Mouse (Mus musculus) midbrain, embryonic 16.5 days (tissue): ENCODE measurements around the gene Ankrd39. TPM values are rescaled to one million over a fixed set of nuclear protein-coding genes. Genes with fewer than 3 reads are reported as not detected.

Experiments used
- ATAC-seq: fragments of 200-750 bp; cut with Nextera tagmentation; 2 replicates; pipeline ENCODE4 v1.8.0; 2017; ENCODE audit warnings: moderate TSS enrichment
- H3K27ac ChIP-seq: fragments of 300-500 bp; sonication (generic); 2 replicates; pipeline ENCODE4 v1.5.1; 2014; ENCODE audit warnings: mild to moderate bottlenecking, low read length, mixed read lengths
- H3K27me3 ChIP-seq: fragments of 300-500 bp; sonication (generic); 2 replicates; pipeline ENCODE4 v1.6.1; 2014; ENCODE audit warnings: low read depth, low read length, mixed read lengths; ENCODE audit not compliant: control insufficient read depth, insufficient read depth
- H3K36me3 ChIP-seq: fragments of 300-500 bp; sonication (generic); 2 replicates; pipeline ENCODE4 v1.6.1; 2014; ENCODE audit warnings: mild to moderate bottlenecking, low read length, moderate library complexity, mixed read lengths; ENCODE audit not compliant: control insufficient read depth, insufficient read depth
- H3K4me1 ChIP-seq: fragments of 300-500 bp; sonication (generic); 2 replicates; pipeline ENCODE4 v1.6.1; 2014; ENCODE audit warnings: mild to moderate bottlenecking, low read length, mixed read lengths; ENCODE audit not compliant: control insufficient read depth, insufficient read depth
- H3K4me2 ChIP-seq: fragments of 300-500 bp; sonication (generic); 2 replicates; pipeline ENCODE4 v1.6.1; 2014; ENCODE audit warnings: mild to moderate bottlenecking, low read length, mixed read lengths
- H3K4me3 ChIP-seq: fragments of 300-500 bp; sonication (generic); 2 replicates; pipeline ENCODE4 v1.5.1; 2014; ENCODE audit warnings: low read depth, mild to moderate bottlenecking, low read length, moderate library complexity, mixed read lengths
- H3K9ac ChIP-seq: fragments of 300-500 bp; sonication (generic); 2 replicates; pipeline ENCODE4 v1.6.1; 2014; ENCODE audit warnings: low read depth, low read length, mixed read lengths
- H3K9me3 ChIP-seq: fragments of 300-500 bp; sonication (generic); replicated peaks from 2 replicates; pipeline ENCODE4 v1.6.1; 2014; ENCODE audit warnings: mild to moderate bottlenecking, low read length, mixed read lengths; ENCODE audit not compliant: control insufficient read depth, poor library complexity, severe bottlenecking
- WGBS: fragments of 180-500 bp; shearing (Covaris S2); extraction: QIAGEN DNeasy Blood & Tissue Kit; methylation state at CpG from one replicate; pipeline ENCODE4 v1.1.7; 2014; 5-methylcytosine and 5-hydroxymethylcytosine counted together
- polyA plus RNA-seq: library from polyadenylated mRNA; unstranded; fragments of >200 nt; fragmentation: Nextera tagmentation; extraction: Ambion mirVana; gene quantifications from 2 replicates; pipeline ENCODE4 v1.2.1, GENCODE M21; 2015

Gene Ankrd39
- polyA plus RNA-seq, 1 experiment from 2014 or later: 32.8 TPM

DNA sequence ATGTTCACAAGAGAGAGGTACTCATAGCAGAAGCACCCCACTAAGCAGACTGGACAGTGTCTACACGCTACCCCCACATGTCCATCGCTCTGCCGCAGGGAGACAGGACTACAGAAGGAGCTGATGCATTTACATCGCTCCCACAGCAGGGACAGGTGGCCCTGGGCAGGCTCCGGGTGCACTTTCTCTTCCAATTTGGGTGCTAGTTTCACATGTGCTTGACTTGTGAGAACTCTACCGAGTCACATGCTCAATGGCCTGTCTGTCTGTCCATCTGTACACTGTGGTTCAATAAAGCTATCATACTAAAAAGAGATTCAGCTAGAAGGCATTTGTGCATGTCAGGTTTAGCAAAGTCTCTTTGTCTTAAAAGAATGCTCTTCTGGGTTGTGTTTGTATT is 40.6 kb upstream of the Ankrd39 start:
- H3K36me3 ChIP-seq: no peaks in the 10 kb centered on the region
- no peak for ATAC-seq
- H3K4me2 ChIP-seq: no peak overlapping the region
- peaks cover 2% of the 10 kb centered on the region; the same call in 1 of the 2 replicates for H3K4me1 ChIP-seq
- 88% methylated on average over 6 of the region's 6 CpGs for WGBS
- peaks cover under 1% of the 10 kb centered on the region; the same call in 1 of the 2 replicates for H3K27me3 ChIP-seq
- no peak overlapping the region for H3K27ac ChIP-seq
- H3K9me3 ChIP-seq: no peaks in the 10 kb centered on the region
- H3K4me3 ChIP-seq: no peak overlapping the region
- H3K9ac ChIP-seq: no peak overlapping the region

DNA sequence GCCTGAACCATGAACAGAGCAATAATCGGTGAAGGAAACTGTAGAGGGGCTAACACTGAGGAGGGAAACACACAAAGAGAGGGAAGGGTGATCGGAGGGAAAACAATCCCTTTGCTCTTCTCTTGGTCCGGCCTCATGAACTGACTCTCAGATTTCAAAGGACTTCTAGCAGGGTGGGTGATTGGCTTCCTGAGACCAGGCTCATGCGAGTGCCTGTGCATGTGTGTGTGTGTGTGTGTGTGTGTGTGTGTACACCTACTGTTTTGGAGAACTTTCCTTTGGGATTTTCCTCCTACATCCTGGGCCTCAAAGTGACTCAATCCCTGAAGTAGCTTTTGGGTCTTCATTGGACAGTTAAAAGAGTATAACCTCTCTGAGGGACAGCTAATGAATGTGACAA is 39.0 kb upstream of the Ankrd39 start:
- Histone ChIP-seq H3K4me3 (no peak overlapping the region), H3K9ac (no peak overlapping the region), H3K4me2 (no peak overlapping the region), H3K9me3 (no peaks in the 10 kb centered on the region), H3K4me1 (peaks cover 2% of the 10 kb centered on the region; the same call in 1 of the 2 replicates), H3K27ac (no peak overlapping the region), H3K36me3 (no peaks in the 10 kb centered on the region), H3K27me3 (peaks cover 3% of the 10 kb centered on the region; the same call in 1 of the 2 replicates)
- ATAC-seq: no peak
- WGBS: 42% methylated on average over 4 of the region's 4 CpGs

DNA sequence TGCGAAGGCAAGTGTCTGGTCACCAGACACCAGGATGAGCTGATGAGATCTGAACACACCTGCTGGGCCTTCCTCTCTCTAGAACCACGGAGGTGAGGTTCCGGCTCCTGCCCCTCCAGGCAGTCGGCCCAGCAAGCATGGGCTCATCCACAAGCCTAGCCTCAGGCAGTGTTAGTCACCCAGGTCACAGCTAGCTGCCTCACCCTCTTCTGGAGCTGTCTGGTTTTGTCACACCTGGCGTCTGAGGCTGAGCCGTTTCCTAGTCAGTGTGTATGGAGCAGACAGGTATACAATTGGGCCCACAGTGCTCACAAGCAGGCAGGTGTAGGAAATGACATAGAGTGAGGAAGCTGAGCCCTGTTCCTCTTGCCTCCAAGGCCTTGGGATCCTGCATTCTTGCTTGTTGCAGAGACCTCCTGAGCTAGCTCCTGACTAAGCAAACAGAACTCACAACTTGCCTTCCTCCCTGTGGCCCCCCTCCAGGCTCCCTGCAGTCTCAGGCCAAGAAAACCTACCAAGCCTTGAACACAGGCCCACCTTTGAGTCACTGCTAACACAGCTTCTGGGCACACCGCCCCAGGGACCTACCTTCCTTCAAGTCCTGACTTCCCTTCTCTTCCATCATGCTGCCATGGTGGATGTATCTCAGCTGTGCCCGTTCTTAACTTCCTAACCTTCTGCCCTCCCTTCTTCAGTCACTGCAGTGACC is 36.3 kb upstream of the Ankrd39 start:
- no peaks in the 10 kb centered on the region for H3K9me3 ChIP-seq
- no peak for ATAC-seq
- peaks cover 14% of the 10 kb centered on the region for H3K4me1 ChIP-seq
- H3K27me3 ChIP-seq: peaks cover 3% of the 10 kb centered on the region; the same call in 1 of the 2 replicates
- H3K4me2 ChIP-seq: no peak overlapping the region
- H3K4me3 ChIP-seq: no peak overlapping the region
- 86% methylated on average over 8 of the region's 8 CpGs for WGBS
- no peak overlapping the region for H3K27ac ChIP-seq
- no peaks in the 10 kb centered on the region for H3K36me3 ChIP-seq
- no peak overlapping the region for H3K9ac ChIP-seq

DNA sequence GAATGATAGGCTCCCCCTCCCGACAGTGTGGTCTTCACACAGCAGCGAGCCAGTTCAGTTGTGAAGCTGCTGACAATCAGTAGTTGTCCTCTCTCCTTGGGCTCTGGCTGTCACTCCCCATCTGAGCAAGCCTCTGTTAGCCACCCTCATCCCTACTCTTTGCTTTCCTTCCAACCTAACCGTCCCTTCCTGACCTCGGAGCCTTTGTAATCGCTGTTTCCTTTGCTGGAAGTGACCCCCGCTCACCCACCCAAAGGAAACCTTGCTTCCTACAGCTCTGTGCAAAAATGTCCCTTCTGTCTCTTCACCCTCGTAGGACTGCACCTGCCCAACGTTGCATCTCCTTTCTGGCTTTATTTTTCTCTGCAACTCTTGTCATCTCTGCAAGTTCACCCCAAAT is 35.0 kb upstream of the Ankrd39 start:
- Histone ChIP-seq H3K27ac (no peak overlapping the region), H3K4me3 (no peak overlapping the region), H3K27me3 (peaks cover 3% of the 10 kb centered on the region; the same call in 1 of the 2 replicates), H3K9me3 (no peaks in the 10 kb centered on the region), H3K9ac (no peak overlapping the region), H3K4me1 (peaks cover 14% of the 10 kb centered on the region), H3K4me2 (no peak overlapping the region), H3K36me3 (no peaks in the 10 kb centered on the region)
- 81% methylated on average over 8 of the region's 8 CpGs for WGBS
- ATAC-seq: no peak

DNA sequence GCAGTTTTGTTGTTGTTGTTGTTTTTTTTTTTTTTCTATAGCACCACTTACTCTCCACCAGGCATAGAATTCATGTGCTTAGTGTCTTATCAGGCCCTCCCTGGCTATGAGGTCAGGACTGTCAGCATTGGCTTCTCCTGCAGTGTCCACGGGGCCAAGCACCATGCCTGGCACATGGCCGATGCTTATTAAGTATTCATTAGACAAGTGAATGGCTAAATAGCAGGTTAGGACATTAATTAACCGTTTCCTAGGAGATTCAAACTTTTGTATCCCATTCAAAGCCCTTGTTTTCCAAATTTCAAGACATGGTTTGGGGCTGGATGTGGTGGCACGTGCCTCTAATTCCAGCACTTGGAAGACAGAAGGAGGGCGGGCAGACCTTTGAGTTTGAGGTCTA is 34.0 kb upstream of the Ankrd39 start:
- H3K4me2 ChIP-seq: no peak overlapping the region
- no peaks in the 10 kb centered on the region for H3K9me3 ChIP-seq
- no peak overlapping the region for H3K4me3 ChIP-seq
- H3K9ac ChIP-seq: no peak overlapping the region
- peaks cover 14% of the 10 kb centered on the region for H3K4me1 ChIP-seq
- H3K27me3 ChIP-seq: peaks cover 3% of the 10 kb centered on the region; the same call in 1 of the 2 replicates
- WGBS: 54% methylated on average over 5 of the region's 5 CpGs
- H3K36me3 ChIP-seq: no peaks in the 10 kb centered on the region
- ATAC-seq: no peak
- no peak overlapping the region for H3K27ac ChIP-seq

DNA sequence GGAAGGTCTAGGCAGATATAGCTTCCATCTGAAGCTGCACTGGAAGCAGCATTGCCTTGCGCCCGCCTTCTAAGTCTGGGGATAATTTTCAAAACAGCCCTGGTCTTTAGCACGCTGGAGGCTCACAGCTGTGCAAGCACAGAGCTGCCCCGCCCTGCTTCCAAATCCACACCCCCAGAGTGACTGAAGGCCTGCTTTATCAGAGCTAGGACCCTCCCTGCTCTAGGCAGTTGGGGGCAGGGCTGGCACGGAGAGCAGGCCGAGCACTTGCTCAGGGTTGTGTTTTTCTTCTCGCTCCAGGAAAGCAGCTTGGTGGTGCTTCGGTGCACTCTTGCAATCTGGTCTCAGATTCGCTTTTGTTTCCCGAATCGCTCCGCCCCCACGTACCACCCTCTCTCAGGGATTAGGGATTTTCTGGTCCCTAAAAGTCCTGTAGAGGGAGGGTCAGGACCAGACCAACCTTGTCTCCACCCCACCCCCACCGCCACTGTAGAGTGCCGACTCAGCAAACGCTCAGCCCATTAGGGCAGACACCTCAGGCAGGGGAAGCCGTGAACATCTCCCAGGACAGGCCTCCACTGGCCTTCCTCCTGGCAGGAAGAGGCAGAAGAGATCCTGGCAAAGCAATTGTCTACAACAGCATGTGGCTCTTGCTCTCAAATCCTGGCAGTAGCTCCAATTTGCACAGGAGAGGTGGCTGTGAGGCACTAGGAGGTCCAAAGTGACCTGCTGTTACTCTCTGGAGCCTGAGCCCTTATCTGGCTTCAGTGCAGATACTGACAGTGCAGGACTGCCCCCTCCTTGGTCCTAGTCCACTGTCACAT is 33.4 kb upstream of the Ankrd39 start:
- H3K4me1 ChIP-seq: peaks cover 14% of the 10 kb centered on the region
- no peak overlapping the region for H3K4me3 ChIP-seq
- ATAC-seq: peak; percentile 88
- H3K27me3 ChIP-seq: peaks cover 3% of the 10 kb centered on the region; the same call in 1 of the 2 replicates
- no peaks in the 10 kb centered on the region for H3K9me3 ChIP-seq
- no peaks in the 10 kb centered on the region for H3K36me3 ChIP-seq
- WGBS: under 1% methylated on average over 17 of the region's 17 CpGs
- peak overlapping the region; percentile 40 for H3K4me2 ChIP-seq
- H3K9ac ChIP-seq: peak overlapping the region; percentile 52; the same call in 1 of the 2 replicates
- H3K27ac ChIP-seq: peak overlapping the region; percentile 84

DNA sequence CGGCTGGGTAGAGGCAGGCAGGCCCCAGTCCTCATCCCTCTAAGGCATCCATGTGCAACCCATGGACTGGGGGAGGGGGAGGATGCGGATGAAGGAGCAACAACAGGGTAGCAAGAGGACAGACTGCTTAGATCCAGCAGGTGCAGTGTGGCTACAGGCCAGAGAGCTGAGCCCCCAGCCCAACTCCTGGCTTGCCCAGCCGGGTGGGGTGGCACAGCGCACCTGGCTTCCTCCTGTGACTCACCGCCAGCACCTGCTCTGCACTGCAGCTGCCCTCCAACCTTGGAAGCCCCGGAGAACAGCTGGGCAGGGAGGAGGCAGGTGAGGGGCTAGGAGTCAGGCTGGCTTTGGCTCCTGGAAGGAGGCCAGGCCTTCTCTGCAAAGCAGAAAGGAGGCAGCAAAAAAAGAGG is 32.7 kb upstream of the Ankrd39 start:
- WGBS: 13% methylated on average over 6 of the region's 6 CpGs
- peak; percentile 36 for ATAC-seq
- H3K4me3 ChIP-seq: no peak overlapping the region

DNA sequence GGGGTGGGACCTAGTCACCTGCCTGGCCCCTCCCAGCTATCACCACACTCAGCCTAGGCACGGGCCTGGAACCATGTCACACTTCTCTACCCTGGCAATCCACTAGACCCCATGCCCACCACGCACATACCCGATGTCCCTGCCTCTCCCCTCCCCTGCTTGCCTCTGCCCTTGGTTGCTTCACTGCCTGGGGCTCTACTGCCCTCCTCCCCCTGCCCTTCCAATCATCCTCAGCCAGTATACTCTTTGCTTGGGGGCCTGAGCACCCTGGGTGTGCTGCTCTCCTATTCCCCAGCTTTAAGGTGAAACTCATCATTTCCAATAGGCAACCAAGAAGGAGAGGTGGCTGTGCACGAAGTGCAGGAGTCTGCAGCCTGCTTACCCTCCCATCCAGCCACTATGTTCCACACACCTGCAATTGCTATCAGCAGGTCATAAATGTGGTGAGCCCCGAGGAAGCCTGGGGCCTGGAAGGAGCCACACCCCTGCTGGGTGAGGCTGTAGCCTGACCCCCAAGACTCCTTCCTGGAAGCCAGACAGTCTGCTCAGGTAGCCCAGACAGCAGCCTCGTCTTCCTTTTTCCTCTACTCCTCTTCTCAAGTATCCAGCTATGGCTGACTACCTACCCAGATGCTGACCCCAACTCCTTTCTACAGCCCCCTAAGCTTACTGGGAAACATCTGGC is 29.9 kb upstream of the Ankrd39 start:
- no peaks in the 10 kb centered on the region for H3K9me3 ChIP-seq
- no peak for ATAC-seq
- WGBS: 69% methylated on average over 6 of the region's 6 CpGs
- H3K4me3 ChIP-seq: no peak overlapping the region
- H3K27ac ChIP-seq: no peak overlapping the region
- no peaks in the 10 kb centered on the region for H3K36me3 ChIP-seq
- no peak overlapping the region for H3K9ac ChIP-seq
- no peaks in the 10 kb centered on the region for H3K27me3 ChIP-seq
- H3K4me2 ChIP-seq: no peak overlapping the region
- peaks cover 14% of the 10 kb centered on the region for H3K4me1 ChIP-seq

More for the DNA sequence above, 32.7 kb upstream of the Ankrd39 start:
- Histone ChIP-seq H3K4me2 (peak overlapping the region; percentile 40), H3K9ac (peak overlapping the region; percentile 52; the same call in 1 of the 2 replicates), H3K36me3 (no peaks in the 10 kb centered on the region), H3K9me3 (no peaks in the 10 kb centered on the region), H3K27me3 (peaks cover 3% of the 10 kb centered on the region; the same call in 1 of the 2 replicates), H3K4me1 (peaks cover 14% of the 10 kb centered on the region), H3K27ac (peak overlapping the region; percentile 84)
